27 mouse cellular contexts compared by ENCODE assay signal in the genomic region with DNA sequence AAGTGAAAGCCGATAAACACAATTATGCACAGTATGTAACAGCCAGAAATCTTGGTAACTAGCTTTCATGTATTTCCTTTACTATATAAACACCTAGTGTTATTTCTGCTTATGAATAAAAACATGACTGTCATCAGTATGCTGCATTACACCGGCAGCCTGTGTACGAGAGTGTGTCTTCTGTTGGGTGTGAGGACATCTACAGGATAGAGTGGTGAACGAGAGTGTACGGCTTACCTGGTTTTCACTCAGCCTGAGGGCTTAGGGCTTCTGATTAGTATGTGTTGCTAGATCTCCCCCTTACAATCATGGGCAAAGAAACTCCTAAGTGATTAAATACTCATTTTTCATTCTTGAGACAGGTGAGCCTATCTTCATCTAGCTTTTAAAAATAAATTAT. TPM values are rescaled to one million over a fixed set of nuclear protein-coding genes. Genes with fewer than 3 reads are reported as not detected.
DNase-seq lines count a peak whose midpoint lies in the region; ATAC-seq lines count a peak whose summit lies in the region.
"Had no signal": no experiment of that assay in that cellular context is flagged by ENCODE, and none has a peak within 500 bp of the region (broad histone marks: within the 10 kb centered on the region; RNA-seq: fewer than 3 reads in every experiment).

No protein-coding gene starts in this region.

- DNase-seq in frontal cortex, postnatal 14 days (ENCODE audit: low spot score in 2 of 2): no peak
- DNase-seq: adrenal gland, adult 2 months; adrenal gland, postnatal 14 days; cerebellum, adult 11-12 months; cerebellum, adult 9-10 months; cerebellum, postnatal 14 days; gastrocnemius, postnatal 10 days; gastrocnemius, postnatal 36 days; heart, adult 2 months; heart, postnatal 14 days; heart, postnatal 4 days had no signal

- H3K4me1 ChIP-seq in midbrain, embryonic 15.5 days: no peaks in the 10 kb centered on the region
- no peaks in the 10 kb centered on the region for H3K4me1 ChIP-seq in midbrain, embryonic 13.5 days (replicated peaks)
- no peaks in the 10 kb centered on the region for H3K4me1 ChIP-seq in neural tube, embryonic 14.5 days (ENCODE audit: control insufficient read depth, insufficient read depth, low read length)
- no peaks in the 10 kb centered on the region for H3K4me1 ChIP-seq in neural tube, embryonic 15.5 days
- H3K4me1 ChIP-seq: forebrain, embryonic 15.5 days; heart, embryonic 10.5 days; heart, embryonic 13.5 days; hindbrain, embryonic 12.5 days had no signal

- ATAC-seq in frontal cortex, adult (ENCODE audit: low TSS enrichment): peak; percentile 55; the same call in 1 of the 2 replicates
- 0 out of 2 replicates have a peak, but pooled peaks have one; percentile 45 for ATAC-seq in midbrain, embryonic 15.5 days (replicated peaks)
- no peak for ATAC-seq in midbrain, embryonic 13.5 days
- peak; percentile 31; the same call in 1 of the 2 replicates for ATAC-seq in neural tube, embryonic 14.5 days (ENCODE audit: low read depth)
- ATAC-seq in neural tube, embryonic 15.5 days (ENCODE audit: low FRiP score): no peak
- ATAC-seq: CD4-positive, CD25-positive, alpha-beta regulatory T cell, adult 4 months; forebrain, embryonic 15.5 days; intestine, postnatal 0 days had no signal

- 78% methylated on average over 5 of the region's 5 CpGs for WGBS in midbrain, embryonic 15.5 days
- WGBS in midbrain, embryonic 13.5 days: 88% methylated on average over 5 of the region's 5 CpGs
- 87% methylated on average over 5 of the region's 5 CpGs for WGBS in neural tube, embryonic 14.5 days
- WGBS in neural tube, embryonic 15.5 days: 85% methylated on average over 5 of the region's 5 CpGs

- H3K9ac ChIP-seq in midbrain, embryonic 15.5 days: no peak overlapping the region
- no peak overlapping the region for H3K9ac ChIP-seq in midbrain, embryonic 13.5 days (replicated peaks)
- no peak overlapping the region for H3K9ac ChIP-seq in neural tube, embryonic 14.5 days (replicated peaks; ENCODE audit: low read depth, low read length)
- no peak overlapping the region for H3K9ac ChIP-seq in neural tube, embryonic 15.5 days (replicated peaks)
- H3K9ac ChIP-seq: forebrain, embryonic 15.5 days; heart, embryonic 13.5 days; hindbrain, embryonic 12.5 days had no signal

- H3K36me3 ChIP-seq in midbrain, embryonic 15.5 days (replicated peaks): no peaks in the 10 kb centered on the region
- H3K36me3 ChIP-seq in midbrain, embryonic 13.5 days: no peaks in the 10 kb centered on the region
- no peaks in the 10 kb centered on the region for H3K36me3 ChIP-seq in neural tube, embryonic 14.5 days (ENCODE audit: control insufficient read depth, insufficient read depth, low read length)
- no peaks in the 10 kb centered on the region for H3K36me3 ChIP-seq in neural tube, embryonic 15.5 days
- H3K36me3 ChIP-seq: forebrain, embryonic 15.5 days; heart, embryonic 10.5 days; heart, embryonic 13.5 days; hindbrain, embryonic 12.5 days had no signal

- H3K4me2 ChIP-seq in midbrain, embryonic 15.5 days: no peak overlapping the region
- H3K4me2 ChIP-seq in midbrain, embryonic 13.5 days (replicated peaks): no peak overlapping the region
- H3K4me2 ChIP-seq in neural tube, embryonic 14.5 days (ENCODE audit: low read depth, low read length): no peak overlapping the region
- H3K4me2 ChIP-seq in neural tube, embryonic 15.5 days: no peak overlapping the region
- H3K4me2 ChIP-seq: forebrain, embryonic 15.5 days; heart, embryonic 13.5 days; hindbrain, embryonic 12.5 days had no signal

- H3K4me3 ChIP-seq in midbrain, embryonic 15.5 days: no peak overlapping the region
- H3K4me3 ChIP-seq in midbrain, embryonic 13.5 days (replicated peaks): no peak overlapping the region
- H3K4me3 ChIP-seq in neural tube, embryonic 14.5 days (ENCODE audit: low read depth, low read length): no peak overlapping the region
- no peak overlapping the region for H3K4me3 ChIP-seq in neural tube, embryonic 15.5 days (replicated peaks)
- H3K4me3 ChIP-seq: forebrain, embryonic 15.5 days; heart, adult 2 months; heart, embryonic 10.5 days; heart, embryonic 13.5 days; hindbrain, embryonic 12.5 days had no signal

- H3K27me3 ChIP-seq in midbrain, embryonic 15.5 days (replicated peaks): no peaks in the 10 kb centered on the region
- H3K27me3 ChIP-seq in midbrain, embryonic 13.5 days: no peaks in the 10 kb centered on the region
- H3K27me3 ChIP-seq in neural tube, embryonic 14.5 days (ENCODE audit: control insufficient read depth, insufficient read depth, low read length): no peaks in the 10 kb centered on the region
- no peaks in the 10 kb centered on the region for H3K27me3 ChIP-seq in neural tube, embryonic 15.5 days (replicated peaks)
- H3K27me3 ChIP-seq: forebrain, embryonic 15.5 days; heart, embryonic 13.5 days; hindbrain, embryonic 12.5 days had no signal

- H3K9me3 ChIP-seq in midbrain, embryonic 15.5 days: no peaks in the 10 kb centered on the region
- H3K9me3 ChIP-seq in midbrain, embryonic 13.5 days: no peaks in the 10 kb centered on the region
- no peaks in the 10 kb centered on the region for H3K9me3 ChIP-seq in neural tube, embryonic 14.5 days (ENCODE audit: control insufficient read depth, low read length)
- H3K9me3 ChIP-seq in neural tube, embryonic 15.5 days (replicated peaks): no peaks in the 10 kb centered on the region
- H3K9me3 ChIP-seq: forebrain, embryonic 15.5 days; heart, embryonic 10.5 days; heart, embryonic 13.5 days; hindbrain, embryonic 12.5 days had no signal

- no peak overlapping the region for H3K27ac ChIP-seq in midbrain, embryonic 15.5 days
- H3K27ac ChIP-seq in midbrain, embryonic 13.5 days: no peak overlapping the region
- H3K27ac ChIP-seq in neural tube, embryonic 14.5 days (ENCODE audit: low read depth, low read length): no peak overlapping the region
- no peak overlapping the region for H3K27ac ChIP-seq in neural tube, embryonic 15.5 days (replicated peaks)
- H3K27ac ChIP-seq: forebrain, embryonic 15.5 days; heart, adult 2 months; heart, embryonic 10.5 days; heart, embryonic 13.5 days; hindbrain, embryonic 12.5 days had no signal

RNA-seq across cellular contexts. Expression of a gene that starts 12.4 kb away (rescaled TPM):
- polyA plus RNA-seq in midbrain, embryonic 15.5 days (2015; fragmentation: Nextera tagmentation; extraction: Ambion mirVana): not detected in 2 replicates
- not detected in 2 replicates for polyA plus RNA-seq in midbrain, embryonic 13.5 days (2015; fragmentation: Nextera tagmentation; extraction: Ambion mirVana)
- polyA plus RNA-seq in neural tube, embryonic 14.5 days (2014; fragmentation: Nextera tagmentation; extraction: Ambion mirVana): not detected in 2 replicates
- not detected in 2 replicates for polyA plus RNA-seq in neural tube, embryonic 15.5 days (2015; fragmentation: Nextera tagmentation; extraction: Ambion mirVana)
- polyA plus RNA-seq: adrenal gland, adult 2 months; C2C12; CD4-positive, CD25-positive, alpha-beta regulatory T cell, adult 4 months; embryonic facial prominence, embryonic 11.5 days; forebrain, embryonic 11.5 days; forebrain, embryonic 15.5 days; heart, adult 2 months; heart, embryonic 10.5 days; heart, embryonic 13.5 days; heart, embryonic 16.5 days; hindbrain, embryonic 12.5 days; intestine, embryonic 14.5 days; intestine, postnatal 0 days had no signal

RNA-seq across cellular contexts. Expression of a gene that starts 21.8 kb away (rescaled TPM):
- not detected in 2 replicates for polyA plus RNA-seq in midbrain, embryonic 15.5 days (2015; fragmentation: Nextera tagmentation; extraction: Ambion mirVana)
- polyA plus RNA-seq in midbrain, embryonic 13.5 days (2015; fragmentation: Nextera tagmentation; extraction: Ambion mirVana): not detected in 2 replicates
- polyA plus RNA-seq in neural tube, embryonic 14.5 days (2014; fragmentation: Nextera tagmentation; extraction: Ambion mirVana): not detected in 2 replicates
- polyA plus RNA-seq in neural tube, embryonic 15.5 days (2015; fragmentation: Nextera tagmentation; extraction: Ambion mirVana): not detected in 2 replicates
- polyA plus RNA-seq: adrenal gland, adult 2 months; C2C12; embryonic facial prominence, embryonic 11.5 days; forebrain, embryonic 11.5 days; forebrain, embryonic 15.5 days; heart, adult 2 months; heart, embryonic 10.5 days; heart, embryonic 13.5 days; heart, embryonic 16.5 days; hindbrain, embryonic 12.5 days; intestine, embryonic 14.5 days; intestine, postnatal 0 days had no signal

Comparison
In these comparisons a context has a peak if more than half of its experiments do, and no peak if none do; other contexts are left out.
1. ATAC-seq: peak in frontal cortex, adult (single experiment), midbrain, embryonic 15.5 days (single experiment) and neural tube, embryonic 14.5 days (single experiment); none in midbrain, embryonic 13.5 days (single experiment) and neural tube, embryonic 15.5 days (single experiment).